Mouse (Mus musculus): Measurements from ENCODE around the gene Chml. TPM values are rescaled to one million over a fixed set of nuclear protein-coding genes. Genes with fewer than 3 reads are reported as not detected.

The Chml gene
- 1.0 TPM for polyA plus RNA-seq (2012; fragmentation: generic; extraction: Trizol)

DNA sequence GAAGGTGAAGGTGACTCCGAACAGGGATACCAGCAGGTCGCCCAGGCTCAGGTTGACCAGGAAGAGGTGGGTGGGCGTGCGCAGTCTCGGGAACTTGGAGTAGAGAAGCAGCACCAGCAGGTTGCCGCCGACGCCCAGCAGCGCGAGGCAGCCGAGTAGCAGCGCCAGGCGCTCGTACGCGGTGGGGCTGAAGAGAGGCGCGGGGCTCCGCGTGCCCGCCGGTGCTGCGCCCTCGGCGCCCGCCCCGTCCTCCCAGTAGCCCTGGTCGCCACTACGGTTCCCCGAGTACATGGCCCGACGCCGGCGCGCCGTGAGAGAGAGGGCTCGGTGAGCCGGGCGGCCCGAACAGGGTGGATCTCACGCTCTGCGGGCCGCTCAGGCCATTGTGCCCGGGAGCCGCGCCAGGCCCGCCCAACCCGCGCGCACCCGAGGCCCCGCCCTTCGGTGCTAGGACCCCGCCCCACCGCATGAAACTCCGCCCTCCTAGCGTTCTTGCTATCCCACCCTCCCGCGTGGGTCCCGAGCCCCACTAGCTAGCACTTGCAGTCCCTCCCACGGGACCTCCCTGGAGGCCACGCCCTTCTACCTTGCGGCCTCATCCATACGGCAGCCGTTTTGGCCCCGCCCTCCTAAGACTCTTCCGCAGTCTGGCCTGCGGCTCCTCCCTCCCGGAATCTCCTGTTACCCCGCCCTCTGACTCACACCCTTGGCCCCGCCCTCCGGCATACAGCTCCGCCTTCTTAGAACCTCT, at the start of gene Chml, which contains the start of gene Opn3:
Chml (minus strand) TSS at position 656 of the 751 bp plus-strand sequence.
Opn3 (minus strand) TSS at position 531 of the 751 bp plus-strand sequence.
- peaks cover 5% of the 10 kb centered on the region for H3K79me2 ChIP-seq (ENCODE audit: control insufficient read depth, insufficient read depth)
- peak within 1 kb of the TSS; percentile 68 for H3K4me3 ChIP-seq
- TF ChIP-seq TCF12 (IDR thresholded peaks at IDR 0.05; ENCODE audit: insufficient read depth, poor library complexity, severe bottlenecking) (no peak), POLR2AphosphoS2 (IDR thresholded peaks at IDR 0.05; ENCODE audit: insufficient read length, low read depth) (peak; percentile 93), SRF (IDR thresholded peaks at IDR 0.05; ENCODE audit: control insufficient read depth, insufficient read length, low read depth) (peak; percentile 19), USF1 (IDR thresholded peaks at IDR 0.05; ENCODE audit: low read depth) (no peak), MYOD1 (IDR thresholded peaks at IDR 0.05; ENCODE audit: control insufficient read depth in 1 of 3, insufficient read length in 2 of 3, low read depth in 2 of 3) (peak in 1 of 3 experiments; percentile 1), POLR2A (IDR thresholded peaks at IDR 0.05; ENCODE audit: insufficient read length, low read depth) (peak; percentile 92), REST (IDR thresholded peaks at IDR 0.05; ENCODE audit: insufficient read depth, insufficient read length) (no peak)
- no peaks in the 10 kb centered on the region for H3K27me3 ChIP-seq (ENCODE audit: control insufficient read depth, insufficient read depth, insufficient read length)
- peak within 1 kb of the TSS; percentile 93 for H3ac ChIP-seq (ENCODE audit: control insufficient read depth, insufficient read length)
- no peaks in the 10 kb centered on the region for H3K36me3 ChIP-seq (ENCODE audit: control insufficient read depth, insufficient read depth)
- H3K4me2 ChIP-seq (ENCODE audit: low read depth), result peak within 1 kb of the TSS; percentile 96

DNA sequence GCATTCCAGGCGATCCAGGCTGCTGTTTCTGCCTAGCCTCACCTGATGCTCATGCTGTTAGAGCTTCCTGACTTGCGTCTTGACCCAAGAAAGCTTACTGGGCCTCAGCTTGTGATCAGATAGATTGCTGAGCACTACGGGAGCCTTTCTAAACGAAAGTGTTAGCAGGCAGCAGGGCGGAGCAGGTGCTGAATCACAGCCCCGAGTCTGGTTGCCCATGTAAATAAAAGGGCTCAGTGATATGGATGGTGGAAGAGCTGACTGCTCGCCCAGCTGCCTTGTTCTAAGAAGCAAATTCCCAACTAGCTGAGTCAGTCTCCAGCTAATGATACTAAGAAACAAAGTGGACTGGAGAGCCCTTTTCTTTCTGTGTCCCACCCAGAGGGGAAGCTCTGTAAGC, 33.1 kb upstream of the Chml start:
- no peak overlapping the region for H3ac ChIP-seq (ENCODE audit: control insufficient read depth, insufficient read length)
- no peaks in the 10 kb centered on the region for H3K27me3 ChIP-seq (ENCODE audit: control insufficient read depth, insufficient read depth, insufficient read length)
- no peaks in the 10 kb centered on the region for H3K79me2 ChIP-seq (ENCODE audit: control insufficient read depth, insufficient read depth)
- TF ChIP-seq TCF12 (IDR thresholded peaks at IDR 0.05; ENCODE audit: insufficient read depth, poor library complexity, severe bottlenecking) (no peak), MYOD1 (IDR thresholded peaks at IDR 0.05; ENCODE audit: control insufficient read depth in 1 of 3, insufficient read length in 2 of 3, low read depth in 2 of 3) (no peak), POLR2AphosphoS2 (IDR thresholded peaks at IDR 0.05; ENCODE audit: insufficient read length, low read depth) (no peak), MAX (IDR thresholded peaks at IDR 0.05; ENCODE audit: low read depth) (no peak), POLR2A (IDR thresholded peaks at IDR 0.05; ENCODE audit: insufficient read length, low read depth) (no peak)
- H3K4me2 ChIP-seq (ENCODE audit: low read depth), result no peak overlapping the region
- H3K36me3 ChIP-seq (ENCODE audit: control insufficient read depth, insufficient read depth), result no peaks in the 10 kb centered on the region
- H3K4me3 ChIP-seq, result no peak overlapping the region

DNA sequence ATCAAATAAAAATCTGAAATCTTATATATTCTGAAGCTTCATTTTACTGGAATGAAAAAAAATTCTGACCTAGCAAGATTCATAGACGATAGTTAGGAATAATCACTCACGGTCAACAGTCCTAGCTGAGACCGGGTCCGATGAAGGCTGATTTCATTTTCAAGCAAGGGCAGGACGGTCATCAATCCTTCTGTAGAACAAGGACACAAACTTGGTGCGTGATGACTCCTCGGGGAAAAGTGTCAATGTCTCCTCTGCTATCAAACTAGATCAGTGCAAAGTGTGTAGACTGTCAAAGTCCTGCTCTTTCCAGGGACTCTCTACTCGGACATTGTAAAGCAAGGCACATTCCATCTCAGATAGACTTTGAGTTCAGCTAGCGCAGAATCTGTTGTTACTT, 24.1 kb upstream of the Chml start:
- no peak overlapping the region for H3ac ChIP-seq (ENCODE audit: control insufficient read depth, insufficient read length)
- no peak for TF ChIP-seq SRF (IDR thresholded peaks at IDR 0.05; ENCODE audit: control insufficient read depth, insufficient read length, low read depth)
- no peak for TF ChIP-seq TCF3 (IDR thresholded peaks at IDR 0.05; ENCODE audit: insufficient read length, low read depth)
- no peak for TF ChIP-seq E2F4 (IDR thresholded peaks at IDR 0.05; ENCODE audit: insufficient read depth)
- TF ChIP-seq USF1 (IDR thresholded peaks at IDR 0.05; ENCODE audit: low read depth), result no peak
- TF ChIP-seq MYOG (IDR thresholded peaks at IDR 0.05; ENCODE audit: control insufficient read depth in 1 of 3, insufficient read depth in 1 of 3, insufficient read length in 2 of 3, low read depth in 2 of 3), result no peak
- no peak for TF ChIP-seq CEBPB (IDR thresholded peaks at IDR 0.05; ENCODE audit: insufficient read depth, poor library complexity, severe bottlenecking)
- TF ChIP-seq TCF12 (IDR thresholded peaks at IDR 0.05; ENCODE audit: insufficient read depth, poor library complexity, severe bottlenecking), result no peak
- TF ChIP-seq MYOD1 (IDR thresholded peaks at IDR 0.05; ENCODE audit: control insufficient read depth in 1 of 3, insufficient read length in 2 of 3, low read depth in 2 of 3), result no peak
- TF ChIP-seq MAX (IDR thresholded peaks at IDR 0.05; ENCODE audit: low read depth), result no peak
- TF ChIP-seq POLR2AphosphoS2 (IDR thresholded peaks at IDR 0.05; ENCODE audit: insufficient read length, low read depth), result no peak
- TF ChIP-seq REST (IDR thresholded peaks at IDR 0.05; ENCODE audit: insufficient read depth, insufficient read length), result no peak
- TF ChIP-seq POLR2A (IDR thresholded peaks at IDR 0.05; ENCODE audit: insufficient read length, low read depth), result no peak
- H3K4me2 ChIP-seq (ENCODE audit: low read depth), result no peak overlapping the region
- H3K36me3 ChIP-seq (ENCODE audit: control insufficient read depth, insufficient read depth), result no peaks in the 10 kb centered on the region
- no peak overlapping the region for H3K4me3 ChIP-seq
- H3K27me3 ChIP-seq (ENCODE audit: control insufficient read depth, insufficient read depth, insufficient read length), result no peaks in the 10 kb centered on the region
- H3K79me2 ChIP-seq (ENCODE audit: control insufficient read depth, insufficient read depth), result no peaks in the 10 kb centered on the region

DNA sequence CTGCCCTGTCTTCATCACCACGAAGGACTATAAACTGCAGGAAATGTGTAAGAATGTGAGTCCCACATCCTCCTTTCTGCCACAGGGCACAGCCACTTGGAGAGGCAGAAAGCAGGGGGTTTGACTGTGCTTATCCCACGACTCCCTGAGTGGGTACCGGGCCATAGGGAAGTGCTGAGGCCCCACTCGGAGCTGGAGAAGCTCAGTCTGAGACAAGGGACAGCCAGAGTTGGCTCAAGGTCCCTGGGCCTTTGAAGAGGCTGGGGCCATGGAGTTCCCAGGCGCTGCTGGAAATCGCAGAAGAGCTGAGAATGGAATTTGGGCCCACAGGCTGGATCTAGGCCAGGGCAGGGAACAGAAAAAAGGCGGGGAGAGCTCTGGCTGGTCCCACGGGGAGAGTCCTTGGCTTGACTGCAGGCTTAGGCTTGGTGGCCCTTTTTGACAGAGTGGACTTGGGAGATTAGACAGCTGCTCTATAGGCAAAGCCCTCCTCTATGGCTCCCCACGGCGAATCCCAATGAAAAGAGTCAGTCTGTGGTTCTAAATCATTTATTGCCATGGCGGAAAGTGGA, 19.7 kb upstream of the Chml start:
- Histone ChIP-seq H3ac (ENCODE audit: control insufficient read depth, insufficient read length) (no peak overlapping the region), H3K36me3 (ENCODE audit: control insufficient read depth, insufficient read depth) (no peaks in the 10 kb centered on the region), H3K4me3 (no peak overlapping the region), H3K4me2 (ENCODE audit: low read depth) (no peak overlapping the region), H3K27me3 (ENCODE audit: control insufficient read depth, insufficient read depth, insufficient read length) (no peaks in the 10 kb centered on the region), H3K79me2 (ENCODE audit: control insufficient read depth, insufficient read depth) (no peaks in the 10 kb centered on the region)
- no peak for TF ChIP-seq MYOD1 (IDR thresholded peaks at IDR 0.05; ENCODE audit: control insufficient read depth in 1 of 3, insufficient read length in 2 of 3, low read depth in 2 of 3)
- TF ChIP-seq SRF (IDR thresholded peaks at IDR 0.05; ENCODE audit: control insufficient read depth, insufficient read length, low read depth), result no peak
- TF ChIP-seq MYOG (IDR thresholded peaks at IDR 0.05; ENCODE audit: control insufficient read depth in 1 of 3, insufficient read depth in 1 of 3, insufficient read length in 2 of 3, low read depth in 2 of 3), result no peak
- no peak for TF ChIP-seq POLR2A (IDR thresholded peaks at IDR 0.05; ENCODE audit: insufficient read length, low read depth)
- no peak for TF ChIP-seq REST (IDR thresholded peaks at IDR 0.05; ENCODE audit: insufficient read depth, insufficient read length)
- TF ChIP-seq CEBPB (IDR thresholded peaks at IDR 0.05; ENCODE audit: insufficient read depth, poor library complexity, severe bottlenecking), result no peak
- TF ChIP-seq MAX (IDR thresholded peaks at IDR 0.05; ENCODE audit: low read depth), result no peak
- no peak for TF ChIP-seq TCF12 (IDR thresholded peaks at IDR 0.05; ENCODE audit: insufficient read depth, poor library complexity, severe bottlenecking)
- TF ChIP-seq TCF3 (IDR thresholded peaks at IDR 0.05; ENCODE audit: insufficient read length, low read depth), result no peak
- no peak for TF ChIP-seq E2F4 (IDR thresholded peaks at IDR 0.05; ENCODE audit: insufficient read depth)
- TF ChIP-seq POLR2AphosphoS2 (IDR thresholded peaks at IDR 0.05; ENCODE audit: insufficient read length, low read depth), result no peak
- TF ChIP-seq USF1 (IDR thresholded peaks at IDR 0.05; ENCODE audit: low read depth), result no peak
